Mouse (Mus musculus) CH12.LX (cell line): Measurements from ENCODE around the gene Slc4a4. TPM values are rescaled to one million over a fixed set of nuclear protein-coding genes. Genes with fewer than 3 reads are reported as not detected.
A peak's percentile ranks its signal among the peaks of the same experiment; 100 is the strongest.

Experiments
- DNase-seq: peaks from one replicate; pipeline ENCODE4 v3.0.0-alpha.2; 2013; ENCODE audit errors: extremely low read depth
- H3K27ac ChIP-seq: 2 replicates; pipeline ENCODE4 v1.5.1; 2012; ENCODE audit warnings: low read depth, mild to moderate bottlenecking, control low read depth, moderate library complexity; ENCODE audit not compliant: insufficient read depth
- H3K27me3 ChIP-seq: replicated peaks from 2 replicates; pipeline ENCODE3; 2012; ENCODE audit warnings: inconsistent platforms
- H3K36me3 ChIP-seq, 2 experiments: replicated peaks in 1 of 2; 2 replicates each; pipeline versions ENCODE3 to v1.6.1; 2012; ENCODE audit warnings: inconsistent platforms in 1 of 2, low read length in 1 of 2, mild to moderate bottlenecking in 1 of 2, mixed read lengths in 1 of 2, moderate library complexity in 1 of 2; ENCODE audit not compliant: control insufficient read depth in 1 of 2, insufficient read depth in 1 of 2
- H3K4me1 ChIP-seq, 2 experiments: 2 replicates each; pipeline ENCODE4 v1.6.1; 2012; ENCODE audit warnings: inconsistent platforms in 1 of 2, moderate library complexity in 1 of 2; ENCODE audit not compliant: insufficient read depth in 2 of 2, control insufficient read depth in 1 of 2
- H3K4me2 ChIP-seq: 2 replicates; pipeline ENCODE4 v1.6.1; 2012; ENCODE audit warnings: low read depth, mild to moderate bottlenecking, control low read depth; ENCODE audit not compliant: poor library complexity, insufficient read depth, severe bottlenecking
- H3K4me3 ChIP-seq, 3 experiments: fragments of 150-350 bp in 1 of 3; sonication (generic) in 1 of 3; replicated peaks in 1 of 3; 2 replicates each; pipeline versions ENCODE3 to v1.5.1; 2011 to 2012; ENCODE audit warnings: low read depth in 2 of 3, low read length in 2 of 3, mild to moderate bottlenecking in 2 of 3, moderate library complexity in 2 of 3, control low read depth in 1 of 3, improper control_type of control experiment in 1 of 3, inconsistent platforms in 1 of 3, mixed read lengths in 1 of 3; ENCODE audit not compliant: poor library complexity in 1 of 3
- H3K79me2 ChIP-seq: replicated peaks from 2 replicates; pipeline ENCODE4 v1.6.1; 2012; ENCODE audit warnings: mild to moderate bottlenecking, moderate library complexity; ENCODE audit not compliant: control insufficient read depth, poor library complexity, insufficient read depth, severe bottlenecking; ENCODE audit errors: extremely low read depth
- H3K9ac ChIP-seq: 2 replicates; pipeline ENCODE4 v1.6.1; 2012; ENCODE audit warnings: low read depth, mild to moderate bottlenecking, control low read depth, moderate library complexity; ENCODE audit not compliant: insufficient read depth
- H3K9me3 ChIP-seq: replicated peaks from 2 replicates; pipeline ENCODE3; 2012; ENCODE audit warnings: low read length, inconsistent platforms, mixed read lengths
- BHLHE40 ChIP-seq: IDR thresholded peaks from 2 replicates; pipeline ENCODE4 v1.6.1; 2011; ENCODE audit warnings: mild to moderate bottlenecking, low read depth, low read length, improper control_type of control experiment
- ELF1 ChIP-seq: IDR thresholded peaks from 2 replicates; pipeline ENCODE4 v1.6.1; 2014; ENCODE audit warnings: low read depth, mild to moderate bottlenecking, inconsistent platforms, low read length, improper control_type of control experiment
- GABPA ChIP-seq: IDR thresholded peaks from 2 replicates; pipeline ENCODE4 v1.6.1; 2012; ENCODE audit warnings: low read depth, low read length, improper control_type of control experiment, inconsistent platforms; ENCODE audit not compliant: insufficient replicate concordance
- HCFC1 ChIP-seq: IDR thresholded peaks from 2 replicates; pipeline ENCODE4 v1.6.1; 2012; ENCODE audit warnings: low read depth, mild to moderate bottlenecking, inconsistent platforms, low read length, improper control_type of control experiment
- JUN ChIP-seq: IDR thresholded peaks from 2 replicates; pipeline ENCODE4 v1.6.1; 2011; ENCODE audit warnings: low read depth, mild to moderate bottlenecking, low read length, improper control_type of control experiment, moderate library complexity; ENCODE audit not compliant: insufficient read depth
- MAX ChIP-seq: IDR thresholded peaks from 2 replicates; pipeline ENCODE4 v1.6.1; 2011; ENCODE audit warnings: low read length, improper control_type of control experiment
- POLR2AphosphoS2 ChIP-seq: IDR thresholded peaks from 2 replicates; pipeline ENCODE4 v1.6.1; 2011; ENCODE audit warnings: low read depth, low read length, improper control_type of control experiment
- RAD21 ChIP-seq: IDR thresholded peaks from 2 replicates; pipeline ENCODE4 v1.6.1; 2011; ENCODE audit warnings: low read depth, mild to moderate bottlenecking, low read length, improper control_type of control experiment, moderate library complexity
- SIN3A ChIP-seq: IDR thresholded peaks from 2 replicates; pipeline ENCODE4 v1.6.1; 2012; ENCODE audit warnings: low read length, improper control_type of control experiment, inconsistent platforms
- UBTF ChIP-seq: IDR thresholded peaks from 2 replicates; pipeline ENCODE4 v1.6.1; 2012; ENCODE audit warnings: low read depth, mild to moderate bottlenecking, inconsistent platforms, low read length, improper control_type of control experiment, moderate library complexity
- USF1 ChIP-seq: IDR thresholded peaks from 2 replicates; pipeline ENCODE4 v1.6.1; 2014; ENCODE audit warnings: low read depth, mild to moderate bottlenecking, inconsistent platforms, low read length, improper control_type of control experiment
- dilution Hi-C: fragments of 300-500 bp; cut with MboI; formaldehyde crosslinking; loops from 2 replicates; pipeline ENCODE4 v1.14.3; 2020; ENCODE audit warnings: low sequenced_read_pairs; ENCODE audit not compliant: extremely low pct_unique_long_range_greater_than_20kb, extremely low pct_ligation_motif_present
- in situ Hi-C: fragments of 300-500 bp; cut with MboI; formaldehyde crosslinking; loops from 3 replicates; pipeline ENCODE4 v1.14.3; 2019; ENCODE audit warnings: low sequenced_read_pairs, low pct_ligation_motif_present, low pct_unique_long_range_greater_than_20kb, mixed read lengths
- polyA plus RNA-seq: library from polyadenylated mRNA; unstranded; fragments of >175 nt; gene quantifications from 2 replicates; pipeline ENCODE4 v1.2.1, GENCODE M21; 2012; ENCODE audit warnings: low read depth; ENCODE audit not compliant: insufficient read length
- total RNA-seq, 2 experiments: library from RNA; depleted of rRNA; stranded (reverse); fragments of 300-350 nt in 1 of 2; fragments of >200 nt in 1 of 2; gene quantifications; 2 replicates each; pipeline ENCODE4 v1.2.3; 2012 to 2014

The Slc4a4 gene
- total and polyA plus RNA-seq, 3 experiments: not detected

- no peaks in the 10 kb centered on the region for H3K9me3 ChIP-seq
- DNase-seq: no peak
- H3K4me1 ChIP-seq: peaks cover 0 to 9% of the 10 kb centered on the region in 2 experiments; a peak in 2 of 4 replicates
- H3K27me3 ChIP-seq: no peaks in the 10 kb centered on the region
- no peaks in the 10 kb centered on the region for H3K79me2 ChIP-seq
- no peak overlapping the region for H3K27ac ChIP-seq
- no peak for TF ChIP-seq POLR2AphosphoS2
- TF ChIP-seq MAX: no peak
- no peak for TF ChIP-seq JUN
- TF ChIP-seq ELF1: no peak
- TF ChIP-seq, all 38 proteins: peak for 0
- in situ Hi-C loops: no loop called here
- H3K9ac ChIP-seq: no peak overlapping the region
- H3K4me2 ChIP-seq: no peak overlapping the region
- no peaks in the 10 kb centered on the region for H3K36me3 ChIP-seq
- no peak overlapping the region for H3K4me3 ChIP-seq
- dilution Hi-C loops: no loop called here
Observed at GRCm38 (mm10) chr5:89120881-89121280, 234.3 kb downstream of the Slc4a4 start.

GRCm38 (mm10) chr5:89123270-89123903 lies 236.8 kb downstream of the Slc4a4 start:
- TF ChIP-seq USF1 (no peak), BHLHE40 (peak; percentile 51; the same call in 1 of the 2 replicates), SIN3A (no peak), HCFC1 (no peak), RAD21 (no peak), GABPA (no peak)
- no peaks in the 10 kb centered on the region for H3K79me2 ChIP-seq
- H3K27me3 ChIP-seq: no peaks in the 10 kb centered on the region
- H3K9me3 ChIP-seq: no peaks in the 10 kb centered on the region
- in situ Hi-C loops: no loop called here
- no peak overlapping the region for H3K4me3 ChIP-seq
- H3K4me2 ChIP-seq: no peak overlapping the region
- H3K36me3 ChIP-seq: no peaks in the 10 kb centered on the region
- dilution Hi-C loops: no loop called here
- no peak overlapping the region for H3K9ac ChIP-seq
- peak; percentile 12 for DNase-seq
- peaks cover 0 to 9% of the 10 kb centered on the region in 2 experiments; a peak in 2 of 4 replicates for H3K4me1 ChIP-seq
- H3K27ac ChIP-seq: no peak overlapping the region

GRCm38 (mm10) chr5:89128210-89128609 lies 241.6 kb downstream of the Slc4a4 start:
- DNase-seq: no peak
- Histone ChIP-seq H3K27ac (no peak overlapping the region), H3K27me3 (no peaks in the 10 kb centered on the region), H3K79me2 (no peaks in the 10 kb centered on the region), H3K4me3 (no peak overlapping the region), H3K36me3 (no peaks in the 10 kb centered on the region), H3K9ac (no peak overlapping the region), H3K9me3 (no peaks in the 10 kb centered on the region), H3K4me1 (peaks cover 3 to 5% of the 10 kb centered on the region in 2 experiments; a peak in 2 of 4 replicates)
- dilution Hi-C loops: no loop called here
- in situ Hi-C loops: no loop called here
- no peak for TF ChIP-seq UBTF
- TF ChIP-seq, all 38 proteins: peak for 0
- no peak overlapping the region for H3K4me2 ChIP-seq
